8 mouse cellular contexts compared by ENCODE assay signal in the genomic region with DNA sequence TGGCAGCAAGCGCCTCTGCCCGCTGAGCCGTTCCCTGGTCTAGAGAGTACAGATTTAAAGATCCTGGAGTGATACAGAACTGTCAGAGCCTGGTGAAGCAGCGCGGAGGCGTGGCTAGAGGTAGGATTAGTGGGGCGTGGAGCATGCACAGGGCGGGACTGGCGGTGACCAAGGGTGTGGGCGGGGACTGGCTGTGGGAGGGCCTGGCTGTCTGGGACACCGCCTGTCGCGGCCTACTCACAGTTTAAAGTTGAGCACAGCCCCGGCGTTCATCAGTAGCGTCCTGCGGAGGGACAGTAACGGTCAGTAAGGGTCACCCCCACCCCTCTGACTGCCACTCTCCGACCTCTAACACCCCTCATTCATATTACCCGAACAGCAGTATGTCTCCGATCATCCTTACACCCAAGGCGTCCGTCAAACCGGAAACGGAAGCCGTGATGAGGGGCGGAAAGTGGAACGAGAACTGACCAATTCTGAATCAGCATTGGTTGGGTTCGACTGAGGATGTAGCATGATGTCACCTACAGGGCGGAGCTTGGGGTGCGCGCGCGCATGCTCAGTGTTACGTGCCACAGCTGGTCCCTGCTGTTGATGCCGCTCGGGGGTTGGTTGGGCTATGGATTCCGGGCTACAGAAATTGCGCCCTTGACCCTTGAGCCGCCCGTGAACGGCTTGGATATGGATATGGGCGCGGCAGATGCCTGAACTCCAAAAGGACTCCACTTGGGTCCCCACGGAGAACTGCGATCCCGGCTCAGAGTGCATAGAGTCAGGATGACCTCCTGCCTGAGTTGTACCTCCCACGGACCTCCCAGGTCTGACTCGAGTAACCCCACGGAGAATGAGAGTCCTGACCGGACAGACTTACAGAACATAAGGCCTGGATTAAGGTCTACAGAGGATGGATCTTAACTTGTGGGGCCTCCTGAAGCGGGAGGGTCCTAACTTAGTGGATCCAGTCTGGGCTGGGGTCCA. TPM values are rescaled to one million over a fixed set of nuclear protein-coding genes. Genes with fewer than 3 reads are reported as not detected.
DNase-seq lines count a peak whose midpoint lies in the region; ATAC-seq and TF ChIP-seq lines count a peak whose summit lies in the region.

A gene (minus strand): TSS at position 456 of the 978 bp plus-strand sequence.

- peak; percentile 95 for ATAC-seq in erythroid progenitor cell, adult 5-6 weeks (replicated peaks; ENCODE audit: low FRiP score, poor library complexity, severe bottlenecking)
- peak; percentile 97 for ATAC-seq in heart, embryonic 12.5 days (ENCODE audit: insufficient number of reproducible peaks, low FRiP score)
- ATAC-seq in kidney, postnatal 0 days (replicated peaks; ENCODE audit: low FRiP score, low read depth), result peak; percentile 98
- ATAC-seq in liver, embryonic 11.5 days (replicated peaks; ENCODE audit: low FRiP score), result peak; percentile 98
- peak; percentile 96 for ATAC-seq in stomach, embryonic 14.5 days (ENCODE audit: insufficient number of reproducible peaks, insufficient read depth, low FRiP score, low read depth)

- no peaks in the 10 kb centered on the region for H3K9me3 ChIP-seq in heart, embryonic 12.5 days (replicated peaks)
- no peaks in the 10 kb centered on the region for H3K9me3 ChIP-seq in kidney, postnatal 0 days (replicated peaks; ENCODE audit: low read length)
- H3K9me3 ChIP-seq in liver, embryonic 11.5 days (ENCODE audit: control insufficient read depth, low read length), result no peaks in the 10 kb centered on the region
- no peaks in the 10 kb centered on the region for H3K9me3 ChIP-seq in stomach, embryonic 14.5 days (ENCODE audit: control insufficient read depth, low read depth, low read length)

- peak within 1 kb of the TSS; percentile 95 for H3K27ac ChIP-seq in heart, embryonic 12.5 days (ENCODE audit: poor library complexity, severe bottlenecking)
- peak within 1 kb of the TSS; percentile 96 for H3K27ac ChIP-seq in kidney, postnatal 0 days
- peak within 1 kb of the TSS; percentile 86 for H3K27ac ChIP-seq in liver, embryonic 11.5 days (ENCODE audit: low read depth, low read length)
- peak within 1 kb of the TSS; percentile 94 for H3K27ac ChIP-seq in stomach, embryonic 14.5 days (ENCODE audit: low read length)

- 0% methylated on average over 52 of the region's 52 CpGs for WGBS in heart, embryonic 12.5 days
- WGBS in kidney, postnatal 0 days, result under 1% methylated on average over 52 of the region's 52 CpGs
- WGBS in liver, embryonic 11.5 days, result under 1% methylated on average over 52 of the region's 52 CpGs
- whole genome bisulfite sequencing in stomach, embryonic 14.5 days, result under 1% methylated on average over 52 of the region's 52 CpGs

- peak within 1 kb of the TSS; percentile 70 for H3K4me3 ChIP-seq in heart, embryonic 12.5 days
- H3K4me3 ChIP-seq in kidney, postnatal 0 days (replicated peaks; ENCODE audit: low read depth, low read length), result peak within 1 kb of the TSS; percentile 60
- peak within 1 kb of the TSS; percentile 74 for H3K4me3 ChIP-seq in liver, embryonic 11.5 days (ENCODE audit: low read depth, low read length)
- peak within 1 kb of the TSS; percentile 65 for H3K4me3 ChIP-seq in stomach, embryonic 14.5 days (ENCODE audit: low read depth, low read length)

- no peaks in the 10 kb centered on the region for H3K27me3 ChIP-seq in heart, embryonic 12.5 days (replicated peaks)
- H3K27me3 ChIP-seq in kidney, postnatal 0 days (ENCODE audit: insufficient read depth, low read length), result no peaks in the 10 kb centered on the region
- no peaks in the 10 kb centered on the region for H3K27me3 ChIP-seq in liver, embryonic 11.5 days (replicated peaks; ENCODE audit: control insufficient read depth, insufficient read depth, low read length)
- H3K27me3 ChIP-seq in stomach, embryonic 14.5 days (ENCODE audit: control insufficient read depth, insufficient read depth, low read length), result no peaks in the 10 kb centered on the region

- H3K4me2 ChIP-seq in heart, embryonic 12.5 days, result peak within 1 kb of the TSS; percentile 88
- H3K4me2 ChIP-seq in kidney, postnatal 0 days (ENCODE audit: low read length), result peak within 1 kb of the TSS; percentile 93
- peak within 1 kb of the TSS; percentile 100 for H3K4me2 ChIP-seq in liver, embryonic 11.5 days
- H3K4me2 ChIP-seq in stomach, embryonic 14.5 days (replicated peaks; ENCODE audit: low read depth, low read length), result peak within 1 kb of the TSS; percentile 97

- peak; percentile 99 for DNase-seq in CD4-positive helper T cell, adult 2 months (ENCODE audit: low read depth, low spot score)
- peak; percentile 94 for DNase-seq in brain, embryonic 18.5 days (ENCODE audit: low read depth, low spot score)
- peak; percentile 99 for DNase-seq in kidney, postnatal 0 days (ENCODE audit: low spot score)
- DNase-seq in liver, embryonic 11.5 days (ENCODE audit: low spot score), result peak; percentile 98
- peak; percentile 99 for DNase-seq in naive thymus-derived CD4-positive, alpha-beta T cell, adult 2 months (ENCODE audit: low read depth)

- H3K36me3 ChIP-seq in heart, embryonic 12.5 days, result peaks cover 35% of the 10 kb centered on the region
- H3K36me3 ChIP-seq in kidney, postnatal 0 days (ENCODE audit: insufficient read depth, low read length), result peaks cover 28% of the 10 kb centered on the region
- H3K36me3 ChIP-seq in liver, embryonic 11.5 days (ENCODE audit: control insufficient read depth, insufficient read depth, low read length), result peaks cover 24% of the 10 kb centered on the region
- H3K36me3 ChIP-seq in stomach, embryonic 14.5 days (ENCODE audit: control insufficient read depth, insufficient read depth, low read length), result peaks cover 36% of the 10 kb centered on the region

- peak within 1 kb of the TSS; percentile 91 for H3K9ac ChIP-seq in heart, embryonic 12.5 days
- peak within 1 kb of the TSS; percentile 68 for H3K9ac ChIP-seq in kidney, postnatal 0 days (ENCODE audit: low read depth, low read length)
- H3K9ac ChIP-seq in liver, embryonic 11.5 days (ENCODE audit: low read depth, low read length), result peak within 1 kb of the TSS; percentile 69
- peak within 1 kb of the TSS; percentile 64 for H3K9ac ChIP-seq in stomach, embryonic 14.5 days (replicated peaks; ENCODE audit: low read depth, low read length)

- TF ChIP-seq CTCF in kidney, postnatal 0 days (IDR thresholded peaks at IDR 0.05; ENCODE audit: low read depth), result 0 out of 2 replicates have a peak, but pooled peaks have one; percentile 4

- H3K4me1 ChIP-seq in heart, embryonic 12.5 days (replicated peaks), result peaks cover 21% of the 10 kb centered on the region
- H3K4me1 ChIP-seq in kidney, postnatal 0 days (replicated peaks; ENCODE audit: insufficient read depth, low read length), result 0 out of 2 replicates have a peak, but pooled peaks cover 15% of the 10 kb centered on the region
- H3K4me1 ChIP-seq in liver, embryonic 11.5 days (replicated peaks; ENCODE audit: control insufficient read depth, insufficient read depth, low read length), result peaks cover 18% of the 10 kb centered on the region
- no peaks in the 10 kb centered on the region for H3K4me1 ChIP-seq in stomach, embryonic 14.5 days (ENCODE audit: control insufficient read depth, insufficient read depth, low read length)

RNA-seq across cellular contexts. Expression of the gene that starts here (rescaled TPM):
- total RNA-seq in erythroid progenitor cell, adult 5-6 weeks (2015; ENCODE audit: low replicate concordance), result 18.4 and 20.2 TPM in 2 replicates
- 11.6 and 22.6 TPM in 2 replicates for total RNA-seq in erythroid progenitor cell, adult 5-6 weeks (2017; ENCODE audit: low replicate concordance)
- 109 TPM in 2 replicates for polyA plus RNA-seq in heart, embryonic 12.5 days (2016; fragmentation: Nextera tagmentation; extraction: Ambion mirVana)
- polyA plus RNA-seq in kidney, postnatal 0 days (2015; fragmentation: Nextera tagmentation; extraction: Ambion mirVana), result 144 and 151 TPM in 2 replicates
- 77.9 and 78.0 TPM in 2 replicates for polyA plus RNA-seq in liver, embryonic 11.5 days (2014; fragmentation: Nextera tagmentation; extraction: Ambion mirVana)
- 150 and 154 TPM in 2 replicates for polyA plus RNA-seq in stomach, embryonic 14.5 days (2014; fragmentation: Nextera tagmentation; extraction: Ambion mirVana)

Comparison
In these comparisons a context has a peak if more than half of its experiments do, and no peak if none do; other contexts are left out.
1. Peak in every context shown above with its lines: DNase-seq, ATAC-seq, H3K4me3 ChIP-seq and H3K27ac ChIP-seq.